Mouse (Mus musculus): ENCODE results near the gene Sf1.

Gene Sf1

DNA sequence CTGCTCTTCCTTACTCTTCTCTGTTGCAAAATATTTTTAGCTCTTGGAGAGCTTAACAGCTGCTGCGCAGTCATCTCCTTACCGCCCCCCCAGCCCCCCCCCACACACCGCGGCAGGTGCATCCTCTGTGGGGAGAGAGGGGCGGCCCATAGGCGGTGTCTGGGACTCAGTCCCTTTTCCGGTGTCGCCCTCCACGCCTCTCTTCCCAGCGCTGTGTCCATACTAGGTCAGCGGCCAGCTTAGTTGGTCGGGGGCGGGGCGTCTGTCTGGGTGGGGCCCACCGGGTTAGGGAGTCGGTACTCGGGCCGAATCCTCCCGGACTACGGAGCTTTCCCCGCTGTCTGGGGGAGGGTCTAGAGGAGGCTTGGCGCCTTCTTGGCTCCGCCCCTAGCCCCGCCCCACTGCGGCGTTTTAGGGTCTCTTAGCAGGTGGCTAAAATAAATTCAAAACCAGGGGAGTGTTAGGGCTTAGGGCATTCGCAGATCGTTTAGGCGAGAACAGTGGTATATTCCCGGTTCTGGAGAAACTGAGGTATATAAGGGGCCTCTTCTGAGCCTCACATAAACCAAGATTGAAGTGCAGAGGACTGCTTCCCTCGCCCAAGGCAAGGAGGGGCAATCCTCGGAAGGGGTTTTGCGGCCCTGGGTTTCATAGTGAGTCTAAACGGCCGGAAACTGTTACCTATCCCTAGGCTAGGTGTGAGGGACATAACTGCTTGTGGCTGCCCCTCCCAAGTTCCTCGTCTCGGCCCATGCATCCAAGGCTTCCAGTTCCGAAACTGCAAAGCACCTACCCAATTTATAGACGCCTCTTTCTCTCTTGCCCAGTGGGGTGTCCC lies 35.2 kb downstream of the Sf1 start:
- no peak for DNase-seq (ENCODE audit: low read depth, low spot score)

GRCm38 (mm10) chr19:6399285-6400095 lies 36.0 kb downstream of the Sf1 start, which contains the start of gene Rasgrp2:
TSS of gene Rasgrp2 (plus strand) at chr19:6399340.
- DNase-seq (ENCODE audit: low read depth, low spot score) = no peak

DNA sequence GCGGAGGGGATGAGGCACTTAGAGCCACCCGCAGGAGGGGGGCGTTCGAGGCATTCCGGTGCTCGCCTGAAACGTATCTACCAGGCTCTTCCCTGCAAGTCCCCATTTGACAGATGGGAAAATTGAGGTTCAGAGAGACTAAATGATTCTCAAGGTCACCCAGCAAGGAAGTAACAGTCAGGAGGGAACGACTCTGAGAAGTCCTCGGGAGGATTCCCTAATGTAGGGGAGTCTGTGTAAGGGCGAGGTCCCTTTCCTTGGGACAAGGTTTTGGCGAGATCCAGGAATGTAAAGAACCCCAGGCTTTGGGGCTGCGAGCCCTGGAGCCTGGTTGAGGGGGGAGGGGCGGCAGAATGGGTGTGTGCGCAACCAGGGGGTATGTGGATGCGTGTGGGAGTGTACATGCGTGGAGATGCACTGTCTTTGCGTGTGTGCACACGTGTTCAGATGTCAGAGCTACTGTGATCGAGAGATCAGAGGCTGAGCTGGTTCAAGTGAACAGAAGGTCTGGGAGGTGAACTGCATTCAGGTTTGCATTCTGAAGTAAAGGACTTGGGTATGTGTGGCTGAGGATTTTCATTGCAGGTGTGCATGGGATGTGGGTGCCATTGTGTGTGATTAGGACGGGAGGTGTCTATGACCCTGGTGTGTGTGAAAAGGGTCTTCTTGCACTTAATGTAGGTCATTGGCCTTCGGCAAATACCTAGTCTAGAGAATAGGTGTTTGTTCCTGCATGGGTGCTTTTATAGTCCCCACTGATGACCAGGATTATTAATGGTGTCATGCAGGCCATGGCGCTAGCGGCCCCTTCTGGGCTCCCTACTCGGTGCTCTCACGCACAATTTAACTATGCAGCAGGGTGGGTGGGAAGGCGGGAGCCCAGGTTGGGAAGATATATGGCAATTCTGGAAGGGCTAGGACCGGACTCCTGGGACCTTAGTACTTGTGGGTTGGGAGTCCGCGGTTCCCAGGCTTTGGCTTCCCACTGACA lies 36.9 kb downstream of the Sf1 start:
- DNase-seq (ENCODE audit: low read depth, low spot score) = no peak

- DNase-seq (ENCODE audit: low read depth, low spot score) = no peak
Measured at GRCm38 (mm10) chr19:6401131-6401815, 37.8 kb downstream of the Sf1 start.

- no peak for DNase-seq (ENCODE audit: low read depth, low spot score)
Measured at GRCm38 (mm10) chr19:6401951-6402350, 38.5 kb downstream of the Sf1 start.

DNA sequence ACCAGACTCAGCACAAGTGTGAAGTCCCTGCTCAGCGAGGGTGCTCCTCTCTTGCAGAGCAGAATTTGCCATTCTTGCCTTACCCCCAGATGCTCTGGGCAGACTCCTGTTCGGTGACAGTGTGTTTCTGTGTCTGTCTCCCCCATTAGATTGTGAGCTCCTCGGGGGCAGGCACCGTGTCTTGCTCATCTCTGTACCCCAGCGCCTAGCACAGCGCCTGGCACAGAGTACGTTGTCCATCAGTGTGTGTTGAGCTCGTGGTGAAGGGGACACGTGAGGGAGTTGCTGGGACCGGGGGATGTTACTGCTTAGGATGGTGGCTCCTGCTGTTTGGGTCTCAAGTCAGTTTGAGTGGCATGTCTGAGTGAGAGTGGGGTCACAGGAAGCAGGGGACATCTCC lies 40.4 kb downstream of the Sf1 start:
- DNase-seq (ENCODE audit: low read depth, low spot score) = no peak

GRCm38 (mm10) chr19:6405433-6405832 lies 41.9 kb downstream of the Sf1 start:
- no peak for DNase-seq (ENCODE audit: low read depth, low spot score)

- DNase-seq (ENCODE audit: low read depth, low spot score) = no peak
Measured at GRCm38 (mm10) chr19:6407109-6407508, 43.6 kb downstream of the Sf1 start.

DNA sequence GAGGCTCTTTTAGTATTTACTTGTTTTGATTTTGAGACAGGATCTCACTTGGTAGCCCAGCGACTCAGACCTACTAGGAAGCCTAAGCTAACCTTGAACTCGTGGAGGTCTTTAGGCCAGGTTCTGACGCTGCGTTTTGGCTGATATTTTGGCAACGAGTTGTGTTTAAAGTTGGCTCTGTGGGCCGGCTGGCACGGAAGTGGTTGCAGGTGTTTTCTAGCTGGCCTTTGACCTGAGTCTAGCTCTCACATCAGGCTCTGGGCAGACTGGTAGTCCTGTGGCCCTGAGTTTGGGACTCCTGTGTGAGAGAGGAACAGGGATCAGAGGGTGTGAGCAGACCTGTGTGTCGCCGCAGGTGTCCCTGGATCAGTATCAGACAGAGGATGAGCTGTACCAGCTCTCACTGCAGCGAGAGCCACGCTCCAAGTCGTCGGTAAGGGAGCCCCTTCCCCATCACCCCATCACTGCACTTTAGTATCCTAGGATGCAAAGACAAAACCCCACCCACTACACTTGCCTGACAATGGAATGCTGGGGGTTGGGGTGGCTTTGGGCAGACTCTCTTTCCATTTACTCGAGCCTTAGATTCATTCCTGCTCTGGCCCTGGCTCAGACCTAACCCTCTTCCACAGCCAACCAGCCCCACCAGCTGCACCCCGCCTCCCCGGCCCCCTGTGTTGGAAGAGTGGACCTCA lies 44.5 kb downstream of the Sf1 start:
- no peak for DNase-seq (ENCODE audit: low read depth, low spot score)

DNA sequence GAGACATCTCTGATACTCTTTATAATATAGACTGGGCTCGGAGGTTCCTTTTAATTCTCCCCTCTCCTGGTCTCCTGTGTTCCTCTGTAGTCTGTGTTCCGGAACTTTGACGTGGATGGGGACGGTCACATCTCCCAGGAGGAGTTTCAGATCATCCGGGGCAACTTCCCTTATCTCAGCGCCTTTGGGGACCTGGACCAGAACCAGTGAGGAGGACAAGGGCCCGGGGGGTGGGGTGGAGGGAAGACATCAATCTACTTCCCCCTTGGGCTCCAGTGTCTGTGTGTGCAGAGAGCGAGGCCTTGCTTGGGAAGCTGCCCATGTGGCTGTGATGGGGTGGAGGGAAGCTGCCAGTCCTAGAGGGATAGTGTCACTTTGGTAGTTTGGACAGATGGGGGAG lies 45.3 kb downstream of the Sf1 start:
- DNase-seq (ENCODE audit: low read depth, low spot score) = no peak

GRCm38 (mm10) chr19:6409176-6409575 lies 45.7 kb downstream of the Sf1 start:
- DNase-seq (ENCODE audit: low read depth, low spot score) = no peak

GRCm38 (mm10) chr19:6409936-6410335 lies 46.4 kb downstream of the Sf1 start:
- no peak for DNase-seq (ENCODE audit: low read depth, low spot score)

- no peak for DNase-seq (ENCODE audit: low read depth, low spot score)
Measured at GRCm38 (mm10) chr19:6412798-6413197, 49.3 kb downstream of the Sf1 start.

DNA sequence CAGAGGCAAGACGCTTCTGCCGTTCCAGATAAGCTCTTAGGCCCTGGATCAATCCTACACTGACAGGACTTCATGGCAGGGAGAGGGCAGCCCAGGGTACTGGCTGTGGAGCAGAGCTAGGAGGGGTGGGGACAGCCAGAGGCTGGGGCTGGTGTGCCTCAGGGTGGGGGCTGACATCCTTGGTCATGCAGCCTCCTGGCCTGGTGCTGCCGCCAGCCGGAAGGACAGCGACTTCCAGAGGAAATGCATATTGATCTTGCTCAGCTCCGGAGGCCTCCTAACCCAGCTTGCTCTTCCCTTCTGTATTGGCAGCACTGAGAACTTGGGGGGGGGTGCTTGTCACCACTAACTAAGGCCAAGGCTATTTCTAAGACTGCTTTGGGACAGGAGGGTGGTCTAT lies 52.0 kb downstream of the Sf1 start:
- no peak for DNase-seq (ENCODE audit: low read depth, low spot score)

DNA sequence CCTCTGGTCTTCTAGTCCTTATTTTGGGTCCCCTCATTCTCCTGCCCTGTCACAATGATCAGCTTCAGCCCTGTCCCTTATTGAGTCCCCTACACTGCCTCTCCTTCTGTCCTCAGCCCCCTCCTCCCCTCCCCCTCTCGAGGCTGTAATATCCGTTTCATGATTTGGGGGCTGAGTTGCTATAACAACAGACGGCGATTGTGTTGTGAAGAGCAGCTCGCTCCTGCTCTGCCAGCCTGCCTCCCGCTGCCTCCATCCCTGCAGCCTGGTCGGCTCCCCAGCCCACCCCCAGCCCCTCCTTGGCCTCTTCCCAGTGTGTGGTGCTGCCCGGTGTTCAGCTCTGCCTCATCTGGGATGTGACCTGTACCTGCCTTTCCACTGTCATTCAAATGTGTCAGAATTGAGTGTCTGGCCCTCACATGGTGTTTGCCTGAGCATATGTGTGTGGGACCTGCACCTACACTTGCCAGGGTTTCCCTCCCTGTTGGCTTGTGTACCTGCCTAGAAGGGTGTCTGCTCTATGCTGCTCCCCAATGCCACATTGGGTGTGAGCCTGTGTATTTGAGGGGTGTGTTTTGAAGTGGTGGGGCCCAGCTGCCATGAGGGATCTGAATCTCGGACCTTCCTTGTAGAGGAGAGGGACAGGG lies 52.8 kb downstream of the Sf1 start:
- DNase-seq (ENCODE audit: low read depth, low spot score) = no peak

- DNase-seq (ENCODE audit: low read depth, low spot score) = no peak
Measured at GRCm38 (mm10) chr19:6416894-6417761, 53.6 kb downstream of the Sf1 start.

- DNase-seq (ENCODE audit: low read depth, low spot score) = peak; percentile 69
Measured at GRCm38 (mm10) chr19:6418233-6418879, 54.9 kb downstream of the Sf1 start, which contains the start of gene Nrxn2. TSS of gene Nrxn2 (plus strand) at chr19:6418731.

DNA sequence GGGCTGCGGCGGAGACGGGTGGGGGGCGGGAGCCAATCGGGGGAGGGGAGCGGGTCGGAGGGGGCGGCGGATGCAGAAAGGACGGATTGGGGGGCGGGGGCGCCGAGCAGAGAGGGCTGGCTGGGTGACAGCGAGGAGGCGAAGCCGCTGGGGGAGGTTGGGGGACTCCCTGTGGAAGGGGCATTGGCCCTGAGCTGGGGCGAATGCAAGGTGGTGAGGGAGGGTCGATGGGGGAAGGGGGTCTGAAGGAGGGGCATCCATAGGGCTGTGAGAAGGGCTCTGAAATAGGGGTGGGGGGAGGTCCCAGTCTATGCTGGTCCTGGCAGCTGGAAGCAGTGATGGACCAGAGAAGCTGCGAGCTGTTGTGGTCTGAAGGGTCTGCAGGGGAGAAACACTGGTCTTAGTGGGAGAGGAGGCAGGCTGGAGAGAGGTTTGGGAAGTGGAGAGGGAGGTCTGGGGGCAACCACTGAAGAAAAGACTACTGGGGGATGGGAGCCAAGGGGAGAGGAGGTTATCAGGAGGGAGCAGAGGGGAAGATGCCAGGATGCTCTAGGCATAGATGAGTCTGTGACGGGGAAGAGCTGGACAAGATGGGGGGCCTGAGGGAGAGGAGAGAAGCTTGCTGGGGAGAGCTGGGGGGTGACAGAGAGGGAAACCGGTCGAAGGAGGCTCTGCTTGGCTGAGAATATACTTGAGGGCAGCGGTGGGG lies 55.6 kb downstream of the Sf1 start:
- no peak for DNase-seq (ENCODE audit: low read depth, low spot score)
